Mouse (Mus musculus) ovary, adult 18-20 months (tissue): ENCODE data around the gene Mc1r.
"Not testable (repeated sequence)": the region's sequence is repeated elsewhere in the genome, so short reads cannot be mapped to it uniquely, and the experiment has no call there.

Experiments
- DNase-seq: peaks from one replicate; pipeline ENCODE4 v3.0.0; 2022; ENCODE audit warnings: low spot score, mixed read lengths

The Mc1r gene

GRCm38 (mm10) chr8:123411781-123412327 lies 4.9 kb downstream of the Mc1r start:
- DNase-seq: no peak

DNA sequence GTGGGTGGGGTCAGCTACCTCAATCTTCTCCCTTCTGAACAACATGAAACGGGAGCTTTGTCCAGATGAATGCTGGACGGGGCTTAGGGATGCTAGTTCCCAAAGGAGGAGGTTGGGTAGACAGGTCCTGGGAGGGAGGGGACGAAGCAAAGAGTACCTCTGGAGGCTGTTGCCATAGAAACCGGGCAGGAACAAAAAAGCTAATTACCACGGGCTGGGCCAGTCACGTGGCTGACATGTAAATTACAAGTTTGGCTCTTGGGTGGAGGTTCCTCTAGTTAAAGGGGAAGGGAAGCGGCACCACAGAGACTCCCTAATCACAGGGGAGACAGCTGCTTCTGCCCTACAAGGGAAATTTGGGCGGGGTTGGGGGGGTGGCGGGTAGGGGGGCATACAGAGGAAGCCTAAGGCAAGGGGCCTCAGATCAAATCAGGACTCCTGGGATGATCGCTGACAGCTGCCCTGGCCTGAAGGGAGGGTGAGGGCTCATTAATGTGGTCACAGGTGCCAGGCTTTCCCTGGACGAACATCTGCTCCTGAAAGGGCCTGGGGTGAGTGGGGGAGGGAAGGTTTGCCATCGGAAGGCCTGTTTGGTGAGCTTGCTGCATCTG lies 5.8 kb downstream of the Mc1r start:
- no peak for DNase-seq

- no peak for DNase-seq
These were observed 7.3 kb downstream of the Mc1r start for GRCm38 (mm10) chr8:123414255-123414654.

DNA sequence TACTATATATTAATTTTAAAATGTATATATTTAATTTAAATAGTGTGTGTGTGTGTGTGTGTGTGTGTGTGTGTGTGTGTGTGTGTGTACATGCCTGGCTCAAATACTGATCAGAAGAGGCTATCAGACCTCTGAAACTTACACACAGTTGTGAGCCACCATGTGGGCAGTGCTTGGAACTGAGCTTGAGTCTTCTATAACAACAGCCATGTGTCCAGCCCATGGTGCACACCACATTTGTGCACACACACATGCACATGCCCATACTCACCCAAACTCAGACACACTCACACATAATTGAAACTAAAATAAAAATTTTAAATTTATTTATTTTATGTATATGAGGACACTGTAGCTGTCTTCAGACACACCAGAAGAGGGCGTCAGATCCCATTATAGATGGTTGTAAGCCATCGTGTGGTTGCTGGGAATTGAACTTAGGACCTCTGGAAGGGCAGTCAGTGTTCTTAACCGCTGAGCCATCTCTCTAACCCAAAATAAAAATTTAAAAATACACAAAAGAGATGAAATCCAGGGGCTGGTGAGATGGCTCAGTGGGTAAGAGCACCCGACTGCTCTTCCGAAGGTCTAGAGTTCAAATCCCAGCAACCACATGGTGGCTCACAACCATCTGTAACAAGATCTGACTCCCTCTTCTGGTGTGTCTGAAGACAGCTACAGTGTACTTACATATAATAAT lies 8.2 kb downstream of the Mc1r start:
- not testable (repeated sequence) for DNase-seq

DNA sequence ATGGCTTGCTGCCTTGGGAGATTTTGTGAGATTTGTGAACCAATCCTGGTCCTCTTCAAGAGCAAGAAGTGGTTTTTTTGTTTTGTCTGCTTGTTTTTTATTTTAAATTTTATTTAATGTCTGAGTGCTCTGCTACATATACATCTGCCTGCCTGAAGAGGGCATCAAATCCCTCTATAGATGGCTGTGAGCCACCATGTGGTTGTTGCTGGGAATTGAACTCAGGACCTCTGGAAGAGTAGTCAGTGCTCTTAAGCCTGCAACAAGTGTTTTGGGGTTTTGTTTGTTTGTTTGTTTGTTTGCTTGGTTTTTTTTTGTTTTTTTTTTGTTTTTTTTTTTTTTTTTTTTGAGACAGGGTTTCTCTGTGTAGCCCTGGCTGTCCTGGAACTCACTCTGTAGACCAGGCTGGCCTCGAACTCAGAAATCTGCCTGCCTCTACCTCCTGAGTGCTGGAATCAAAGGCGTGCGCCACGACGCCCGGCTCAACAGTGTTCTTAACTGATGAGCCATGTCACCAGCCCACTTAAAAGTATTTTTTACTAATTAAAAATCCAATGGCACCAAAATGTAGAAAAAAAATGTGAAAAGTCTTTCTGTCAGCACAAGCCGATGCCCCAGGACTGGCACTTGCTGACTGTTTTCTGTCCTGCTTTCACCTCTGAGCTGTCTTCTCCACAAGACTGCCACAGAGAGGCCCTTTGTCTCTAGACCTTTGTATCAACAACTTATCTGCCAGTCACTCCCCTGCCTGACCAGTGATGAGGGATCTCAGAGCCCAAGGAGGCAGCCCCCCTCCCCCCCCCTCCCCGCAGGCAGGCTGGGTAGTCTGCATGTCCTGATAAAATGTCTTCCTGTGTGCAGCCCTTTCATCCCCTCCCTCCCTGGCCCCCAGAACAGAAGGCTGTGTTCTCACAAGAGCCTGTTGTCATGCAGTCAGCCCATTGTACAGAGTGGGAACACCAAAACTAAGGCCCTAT lies 9.3 kb downstream of the Mc1r start:
- DNase-seq: no peak

GRCm38 (mm10) chr8:123416944-123417555 lies 10.1 kb downstream of the Mc1r start:
- no peak for DNase-seq

DNA sequence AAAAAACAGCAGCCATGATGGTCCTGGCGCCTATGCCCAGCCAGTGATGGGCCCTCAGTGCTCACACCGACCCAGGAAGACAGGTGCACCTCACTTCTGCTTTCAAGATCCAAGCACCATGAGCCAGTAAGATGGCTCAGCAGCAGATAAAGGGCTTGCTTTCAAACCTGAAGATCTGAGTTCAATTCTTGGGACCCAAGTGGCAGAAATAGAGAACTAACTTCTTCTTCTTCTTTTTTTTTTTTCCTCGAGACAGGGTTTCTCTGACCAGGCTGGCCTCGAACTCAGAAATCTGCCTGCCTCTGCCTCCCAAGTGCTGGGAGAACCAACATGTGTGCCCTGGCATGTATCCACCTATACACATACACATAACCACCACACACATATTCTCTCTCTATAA lies 12.8 kb downstream of the Mc1r start:
- DNase-seq: no peak

- DNase-seq: no peak
These were observed 13.8 kb downstream of the Mc1r start for GRCm38 (mm10) chr8:123420525-123421281.

DNA sequence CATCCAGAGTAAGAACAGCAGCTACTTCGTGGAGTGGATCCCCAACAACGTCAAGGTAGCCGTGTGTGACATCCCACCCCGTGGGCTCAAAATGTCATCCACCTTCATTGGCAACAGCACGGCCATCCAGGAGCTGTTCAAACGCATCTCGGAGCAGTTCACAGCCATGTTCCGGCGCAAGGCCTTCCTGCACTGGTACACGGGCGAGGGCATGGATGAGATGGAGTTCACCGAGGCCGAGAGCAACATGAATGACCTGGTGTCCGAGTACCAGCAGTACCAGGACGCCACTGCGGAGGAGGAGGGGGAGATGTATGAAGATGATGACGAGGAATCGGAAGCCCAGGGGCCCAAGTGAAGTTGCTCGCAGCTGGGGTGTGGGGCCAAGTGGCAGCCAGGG lies 14.4 kb downstream of the Mc1r start:
- DNase-seq: no peak

GRCm38 (mm10) chr8:123422056-123422780 lies 15.3 kb downstream of the Mc1r start:
- peak; percentile 31 for DNase-seq

DNA sequence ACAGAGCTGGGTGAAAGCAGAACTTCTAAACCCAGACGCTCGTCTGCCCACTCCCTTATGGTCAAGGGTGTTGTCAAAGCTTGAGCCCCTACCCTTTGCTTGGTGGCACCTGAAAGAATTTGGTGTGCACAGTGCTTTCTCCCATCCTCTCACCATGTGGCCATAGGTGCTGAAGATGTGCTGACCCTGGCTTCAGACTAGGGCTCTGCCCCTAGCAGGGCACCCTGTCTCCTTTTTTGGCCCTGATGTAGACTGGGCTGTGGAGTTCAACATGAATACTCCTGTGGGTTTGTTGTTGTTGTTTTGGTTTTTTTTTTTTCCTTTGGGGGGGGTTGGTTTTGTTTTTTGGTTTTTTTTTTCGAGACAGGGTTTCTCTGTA lies 15.9 kb downstream of the Mc1r start:
- DNase-seq: no peak

DNA sequence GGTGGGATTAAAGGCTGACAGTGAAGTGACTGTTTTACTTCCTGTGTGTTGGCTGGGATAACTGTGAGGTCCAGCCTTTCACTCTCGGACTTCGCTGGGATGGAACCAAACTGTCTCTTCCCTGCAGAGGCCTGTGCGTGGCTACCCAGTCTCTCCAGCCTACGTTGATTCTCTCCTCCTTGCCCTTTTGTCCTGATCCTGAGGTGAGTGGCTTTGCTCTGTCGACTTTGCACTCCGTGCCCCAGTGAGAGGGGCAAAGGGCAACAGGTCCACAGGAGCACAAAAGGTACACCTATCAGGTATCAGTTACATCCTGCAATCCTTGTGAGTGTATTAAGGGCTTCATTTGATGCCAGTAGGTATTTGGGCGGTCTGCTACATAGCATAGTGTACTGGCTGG lies 16.5 kb downstream of the Mc1r start, which contains the start of gene Def8:
Def8 (plus strand) TSS at position 87 of the 400 bp plus-strand sequence.
- DNase-seq: no peak

GRCm38 (mm10) chr8:123426511-123427509 lies 19.9 kb downstream of the Mc1r start:
- DNase-seq: no peak

- DNase-seq: no peak
These were observed 20.9 kb downstream of the Mc1r start for GRCm38 (mm10) chr8:123427639-123428275.

- no peak for DNase-seq
These were observed 21.5 kb downstream of the Mc1r start for GRCm38 (mm10) chr8:123428343-123428893.

DNA sequence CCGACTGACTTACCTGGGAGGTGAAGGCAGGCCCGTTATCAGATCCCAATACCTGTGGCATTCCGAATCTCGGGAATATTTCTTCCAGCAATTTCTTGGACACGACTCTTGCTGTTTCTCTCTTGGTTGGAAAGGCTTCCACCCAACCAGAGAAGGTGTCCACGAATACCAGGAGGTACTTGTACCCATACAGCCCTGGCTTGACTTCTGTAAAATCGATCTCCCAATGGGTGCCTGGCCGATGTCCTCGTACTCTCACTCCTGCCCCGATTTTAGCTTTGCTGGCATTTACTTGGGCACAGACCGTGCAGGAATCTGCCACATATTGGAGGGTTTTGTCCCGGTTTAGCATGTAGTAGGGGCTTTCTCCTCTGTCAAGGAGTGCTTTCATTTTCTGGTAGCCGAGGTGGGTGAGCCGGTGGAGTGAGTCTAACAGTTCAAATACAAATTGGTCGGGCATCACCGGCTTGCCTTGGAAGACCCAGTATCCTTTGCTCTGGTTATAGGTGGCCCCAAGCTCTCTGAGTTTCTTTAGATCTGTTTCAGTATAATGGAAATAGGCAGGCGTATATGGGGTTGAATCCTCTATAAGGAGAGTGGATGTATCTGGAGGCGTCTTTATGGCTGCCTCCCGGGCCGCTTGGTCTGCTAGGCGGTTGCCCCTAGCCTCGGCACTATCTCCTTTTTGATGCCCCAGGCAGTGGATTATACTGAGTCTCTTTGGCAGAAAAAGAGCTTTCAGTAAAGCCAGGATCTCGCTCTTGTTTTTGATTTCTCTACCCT lies 22.2 kb downstream of the Mc1r start:
- no peak for DNase-seq

DNA sequence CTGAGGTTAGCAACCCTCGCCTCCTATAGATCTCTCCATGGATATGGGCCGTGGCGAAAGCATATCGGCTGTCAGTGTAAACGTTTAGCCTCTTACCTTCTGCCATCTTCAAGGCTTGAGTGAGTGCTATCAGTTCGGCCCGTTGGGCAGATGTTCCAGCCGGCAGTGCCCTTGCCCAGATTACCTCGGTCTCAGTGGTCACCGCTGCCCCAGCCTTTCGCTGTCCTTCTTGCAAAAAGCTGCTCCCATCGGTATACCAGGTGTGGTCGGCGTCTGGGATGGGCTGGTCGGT lies 22.8 kb downstream of the Mc1r start:
- not testable (repeated sequence) for DNase-seq

DNA sequence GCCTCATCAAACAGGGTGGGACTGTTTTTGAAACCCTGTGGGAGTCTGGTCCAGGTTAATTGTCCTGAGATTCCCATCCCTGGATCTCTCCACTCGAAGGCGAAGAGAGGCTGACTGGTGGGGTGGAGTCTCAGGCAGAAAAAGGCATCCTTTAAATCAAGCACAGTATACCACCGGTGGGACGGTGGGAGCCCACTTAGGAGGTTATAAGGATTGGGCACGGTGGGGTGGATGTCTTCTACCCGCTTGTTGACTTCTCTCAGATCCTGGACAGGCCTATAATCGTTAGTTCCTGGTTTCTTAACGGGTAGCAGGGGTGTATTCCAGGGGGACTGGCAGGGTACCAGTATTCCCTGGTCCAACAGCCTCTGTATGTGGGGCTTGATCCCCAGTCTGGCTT lies 24.0 kb downstream of the Mc1r start:
- DNase-seq: not testable (repeated sequence)
